Mouse (Mus musculus): ENCODE data around the gene 4930402H24Rik.

DNA sequence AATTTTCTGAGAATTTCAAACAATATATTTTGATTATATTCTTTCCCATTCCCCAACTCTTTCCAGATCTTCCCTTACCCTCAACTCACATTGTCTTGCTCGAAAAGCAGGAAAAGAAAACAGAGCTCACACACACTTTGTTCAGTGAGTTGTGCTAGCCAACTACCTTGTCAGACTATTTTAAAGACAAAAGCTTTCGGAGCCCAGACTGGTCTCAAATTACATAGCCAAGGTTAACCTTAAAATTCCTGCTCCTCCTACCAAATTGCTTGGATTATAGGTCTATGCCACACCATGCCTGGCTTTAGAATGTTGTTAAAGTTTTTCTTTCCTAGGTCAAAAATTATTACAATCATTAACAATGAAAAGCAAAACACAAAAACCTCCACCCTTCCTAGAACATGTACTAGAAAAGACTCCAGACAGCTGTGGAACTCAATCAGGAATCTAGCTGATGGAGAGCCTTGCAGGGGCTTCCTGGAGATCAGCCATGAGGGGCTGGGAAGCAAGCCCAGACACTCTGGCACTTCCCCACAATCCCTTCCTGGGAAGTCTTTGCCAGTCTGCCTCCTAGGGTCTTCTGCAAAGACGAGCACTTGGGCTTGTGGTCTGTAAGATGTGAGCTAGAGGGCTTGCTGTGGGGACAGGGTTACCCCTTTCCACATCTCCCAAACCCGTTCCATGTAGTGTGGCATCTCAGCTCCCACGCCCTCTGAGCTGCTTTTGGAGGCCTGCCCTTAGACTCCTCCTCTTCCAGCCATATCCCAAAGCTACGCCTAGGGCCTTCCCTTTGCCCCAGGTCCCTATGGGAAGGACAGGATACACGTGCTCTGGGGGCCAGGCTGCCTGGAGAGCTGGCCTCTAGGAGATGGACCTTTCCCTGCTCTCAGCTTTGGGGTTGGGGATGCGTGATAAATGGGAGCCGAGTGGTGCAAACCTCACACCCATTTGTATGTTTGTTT lies 201.9 kb downstream of the 4930402H24Rik start:
- TF ChIP-seq POU5F1 (IDR thresholded peaks at IDR 0.05; ENCODE audit: borderline replicate concordance, low read length) (no peak), CTCF (conservative IDR thresholded peaks at IDR 0.05; ENCODE audit: low read length) (no peak)
